31 mouse cellular contexts compared by ENCODE assay signal in the genomic region with DNA sequence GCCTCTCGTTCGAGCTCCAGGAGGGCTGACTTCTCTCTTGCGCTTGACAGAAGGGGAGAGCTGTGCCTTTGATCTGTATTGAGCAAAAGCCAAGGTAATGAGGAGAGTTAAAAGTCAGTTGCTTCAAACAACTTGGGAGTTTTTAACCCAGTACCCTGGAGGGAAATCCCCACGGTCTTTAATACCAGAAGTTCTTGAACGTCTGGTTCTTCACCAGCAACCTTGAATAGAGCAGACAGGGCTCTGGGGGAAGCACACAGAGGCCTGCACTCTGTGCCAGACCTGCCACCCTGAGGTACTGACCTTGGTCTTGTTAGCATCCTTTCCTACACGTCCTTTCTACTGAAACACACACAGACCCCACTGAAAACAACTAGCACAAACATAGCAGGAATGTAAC. TPM values are rescaled to one million over a fixed set of nuclear protein-coding genes. Genes with fewer than 3 reads are reported as not detected.
"Had no signal": no experiment of that assay in that cellular context is flagged by ENCODE, and none has a peak within 500 bp of the region (broad histone marks: within the 10 kb centered on the region; RNA-seq: fewer than 3 reads in every experiment).

No protein-coding gene starts in this region.

- DNase-seq: kidney, postnatal 10 days; kidney, postnatal 36 days; layer of hippocampus, postnatal 36 days; liver; lung, adult 18-20 months; lung, postnatal 10 days; lung, postnatal 36 days; right cerebral cortex, adult 18-20 months; right cerebral cortex, postnatal 14 days; right cerebral cortex, postnatal 4 days; thymus, postnatal 25 days had no signal

- H3K4me3 ChIP-seq: kidney, embryonic 15.5 days; left cerebral cortex, adult 2 months; limb, embryonic 10.5 days; limb, embryonic 13.5 days; liver, embryonic 12.5 days; liver, embryonic 15.5 days; lung, embryonic 15.5 days; megakaryocyte, embryonic 14.5 days; midbrain, embryonic 10.5 days; midbrain, embryonic 13.5 days; myocyte; neural tube, embryonic 13.5 days had no signal

- H3K9me3 ChIP-seq: kidney, embryonic 15.5 days; limb, embryonic 10.5 days; limb, embryonic 13.5 days; liver, embryonic 12.5 days; liver, embryonic 15.5 days; lung, embryonic 15.5 days; megakaryocyte, embryonic 14.5 days; midbrain, embryonic 10.5 days; midbrain, embryonic 13.5 days; neural tube, embryonic 13.5 days had no signal

- ATAC-seq: liver, embryonic 12.5 days; midbrain, embryonic 13.5 days; midbrain, embryonic 16.5 days had no signal

- H3K4me2 ChIP-seq: kidney, embryonic 15.5 days; limb, embryonic 13.5 days; liver, embryonic 12.5 days; liver, embryonic 15.5 days; lung, embryonic 15.5 days; midbrain, embryonic 13.5 days; neural tube, embryonic 13.5 days had no signal

- H3K4me1 ChIP-seq: kidney, embryonic 15.5 days; limb, embryonic 10.5 days; limb, embryonic 13.5 days; liver, embryonic 12.5 days; liver, embryonic 15.5 days; lung, embryonic 15.5 days; midbrain, embryonic 10.5 days; midbrain, embryonic 13.5 days; neural tube, embryonic 13.5 days had no signal

- H3K27ac ChIP-seq: kidney, embryonic 15.5 days; left cerebral cortex, adult 2 months; limb, embryonic 10.5 days; limb, embryonic 13.5 days; liver, embryonic 12.5 days; liver, embryonic 15.5 days; lung, embryonic 15.5 days; midbrain, embryonic 10.5 days; midbrain, embryonic 13.5 days; neural tube, embryonic 13.5 days; stomach, postnatal 0 days had no signal

- H3K27me3 ChIP-seq: kidney, embryonic 15.5 days; limb, embryonic 13.5 days; liver, embryonic 12.5 days; liver, embryonic 15.5 days; lung, embryonic 15.5 days; megakaryocyte, embryonic 14.5 days; midbrain, embryonic 13.5 days; neural tube, embryonic 13.5 days had no signal

- H3K9ac ChIP-seq: kidney, embryonic 15.5 days; limb, embryonic 13.5 days; liver, embryonic 12.5 days; liver, embryonic 15.5 days; lung, embryonic 15.5 days; midbrain, embryonic 13.5 days; neural tube, embryonic 13.5 days had no signal

RNA-seq across cellular contexts. Expression of a gene that starts 24.6 kb away (rescaled TPM):
- total RNA-seq: layer of hippocampus, adult 8-10 months; layer of hippocampus, postnatal 10 days; layer of hippocampus, postnatal 36 days; left cerebral cortex, adult 2 months; left cerebral cortex, postnatal 25 days; monocyte, adult 5-6 weeks; neutrophil, adult 5-6 weeks had no signal
- polyA plus RNA-seq: kidney, embryonic 15.5 days; liver, embryonic 15.5 days; lung, embryonic 15.5 days; midbrain, embryonic 13.5 days; midbrain, embryonic 16.5 days; thymus, postnatal 0 days had no signal
